Mouse (Mus musculus) kidney, adult 2 months (tissue): ENCODE measurements around the gene Dus3l.

Experiments used
- CTCF ChIP-seq: fragments of 200-500 bp; conservative IDR thresholded peaks from 2 replicates; pipeline ENCODE4 v1.5.1; 2011; ENCODE audit warnings: low read depth, mild to moderate bottlenecking, control low read depth, low read length, moderate library complexity, mixed read lengths; ENCODE audit not compliant: insufficient read depth, insufficient read length
- POLR2A ChIP-seq: fragments of 200-500 bp; IDR thresholded peaks from one replicate; pipeline ENCODE4 v1.6.1; 2011; ENCODE audit warnings: low read depth, low read length, control low read depth

GRCm38 (mm10) chr17:56738221-56738620 lies 26.3 kb upstream of the Dus3l start:
- TF ChIP-seq CTCF: no peak
- no peak for TF ChIP-seq POLR2A
